Mouse (Mus musculus): ENCODE data around the gene Swt1. TPM values are rescaled to one million over a fixed set of nuclear protein-coding genes. Genes with fewer than 3 reads are reported as not detected.

Gene Swt1
- polyA plus RNA-seq, 1 experiment from 2014 or later, result 24.9 TPM

DNA sequence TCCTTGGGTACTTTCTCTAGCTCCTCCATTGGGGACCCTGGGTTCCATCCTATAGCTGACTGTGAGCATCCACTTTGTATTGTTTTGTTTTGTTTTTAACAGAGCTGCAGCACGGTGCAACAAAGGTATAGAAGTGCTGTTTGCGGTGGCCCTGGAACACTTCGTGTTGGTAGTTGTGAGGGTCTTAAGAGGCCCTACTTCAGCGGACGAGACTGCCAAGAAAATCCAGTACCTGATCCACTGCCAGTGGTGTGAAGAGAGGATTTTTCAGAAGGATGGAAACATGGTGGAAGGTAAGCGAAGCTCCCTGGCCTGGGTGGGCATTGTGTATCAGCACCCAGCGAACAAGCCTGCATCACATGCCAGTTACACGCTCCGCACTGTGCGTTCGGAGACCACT is 23.7 kb upstream of the Swt1 start:
- Histone ChIP-seq H3K4me3 (ENCODE audit: low read depth, low read length) (no peak overlapping the region), H3K27me3 (ENCODE audit: insufficient read depth, low read length) (no peaks in the 10 kb centered on the region), H3K36me3 (ENCODE audit: insufficient read depth) (peaks cover 67% of the 10 kb centered on the region), H3K9ac (no peak overlapping the region), H3K9me3 (ENCODE audit: low read depth, low read length) (no peaks in the 10 kb centered on the region), H3K4me1 (ENCODE audit: insufficient read depth) (no peaks in the 10 kb centered on the region), H3K4me2 (no peak overlapping the region), H3K27ac (ENCODE audit: low read depth) (no peak overlapping the region)
- ATAC-seq (ENCODE audit: insufficient read depth) (no peak), DNase-seq (no peak)
- no peak for TF ChIP-seq CTCF (IDR thresholded peaks at IDR 0.05; ENCODE audit: low read depth)
- 96% methylated on average over 11 of the region's 11 CpGs for WGBS

DNA sequence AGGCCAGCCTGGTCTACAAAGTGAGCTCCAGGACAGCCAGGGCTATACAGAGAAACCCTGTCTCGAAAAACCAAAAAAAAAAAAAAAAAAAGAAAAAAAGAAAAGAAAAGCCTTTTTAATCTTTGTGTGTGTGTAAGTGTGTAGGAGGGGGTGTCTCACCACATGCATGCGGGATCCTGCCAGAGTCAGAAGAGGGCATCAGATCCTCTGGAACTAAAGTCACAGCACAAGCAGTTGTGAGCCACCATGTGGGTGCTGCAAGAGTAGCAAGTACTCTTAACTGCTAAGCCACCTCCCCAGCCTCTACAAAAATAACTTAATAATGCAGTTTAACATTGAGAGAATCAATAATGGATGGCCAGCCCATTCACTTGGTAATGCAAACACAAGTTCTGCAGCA is 22.6 kb upstream of the Swt1 start:
- Histone ChIP-seq H3K36me3 (ENCODE audit: insufficient read depth) (peaks cover 70% of the 10 kb centered on the region), H3K9me3 (ENCODE audit: low read depth, low read length) (no peaks in the 10 kb centered on the region), H3K27ac (ENCODE audit: low read depth) (no peak overlapping the region), H3K4me2 (no peak overlapping the region), H3K27me3 (ENCODE audit: insufficient read depth, low read length) (no peaks in the 10 kb centered on the region), H3K4me3 (ENCODE audit: low read depth, low read length) (no peak overlapping the region), H3K9ac (no peak overlapping the region), H3K4me1 (ENCODE audit: insufficient read depth) (no peaks in the 10 kb centered on the region)
- DNase-seq (no peak), ATAC-seq (ENCODE audit: insufficient read depth) (no peak)
- no peak for TF ChIP-seq CTCF (IDR thresholded peaks at IDR 0.05; ENCODE audit: low read depth)
- 92% methylated on average over 1 of the region's 2 CpGs for WGBS

DNA sequence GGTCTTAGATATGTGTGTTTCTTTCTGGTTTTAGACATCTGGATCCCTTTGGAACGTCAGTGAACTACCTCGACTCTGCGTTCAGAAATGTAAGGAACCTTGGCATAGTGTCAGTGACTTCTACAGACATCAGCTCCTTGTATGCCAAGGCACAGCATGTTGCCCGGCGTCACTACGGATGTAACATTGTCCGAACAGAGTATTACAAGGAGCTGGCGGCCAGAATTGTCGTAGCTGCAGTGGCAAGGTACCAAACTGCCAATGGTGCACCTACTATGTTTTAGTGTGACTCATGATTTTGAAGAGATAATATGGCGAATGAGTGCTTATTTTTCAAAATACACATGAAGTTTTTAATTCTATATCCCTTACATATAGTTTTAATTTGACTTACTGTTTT is 21.6 kb upstream of the Swt1 start:
- Histone ChIP-seq H3K36me3 (ENCODE audit: insufficient read depth) (peaks cover 80% of the 10 kb centered on the region), H3K4me2 (no peak overlapping the region), H3K9ac (no peak overlapping the region), H3K9me3 (ENCODE audit: low read depth, low read length) (no peaks in the 10 kb centered on the region), H3K4me1 (ENCODE audit: insufficient read depth) (no peaks in the 10 kb centered on the region), H3K4me3 (ENCODE audit: low read depth, low read length) (no peak overlapping the region), H3K27ac (ENCODE audit: low read depth) (no peak overlapping the region), H3K27me3 (ENCODE audit: insufficient read depth, low read length) (no peaks in the 10 kb centered on the region)
- ATAC-seq (ENCODE audit: insufficient read depth), result no peak
- WGBS, result 95% methylated on average over 10 of the region's 10 CpGs
- no peak for DNase-seq
- TF ChIP-seq CTCF (IDR thresholded peaks at IDR 0.05; ENCODE audit: low read depth), result no peak

GRCm38 (mm10) chr1:151435431-151435830 is 7.2 kb upstream of the Swt1 start:
- no peak overlapping the region for H3K9ac ChIP-seq
- H3K27ac ChIP-seq (ENCODE audit: low read depth), result no peak overlapping the region
- no peaks in the 10 kb centered on the region for H3K27me3 ChIP-seq (ENCODE audit: insufficient read depth, low read length)
- H3K9me3 ChIP-seq (ENCODE audit: low read depth, low read length), result no peaks in the 10 kb centered on the region
- no peak for TF ChIP-seq CTCF (IDR thresholded peaks at IDR 0.05; ENCODE audit: low read depth)
- no peaks in the 10 kb centered on the region for H3K4me1 ChIP-seq (ENCODE audit: insufficient read depth)
- no peak overlapping the region for H3K4me3 ChIP-seq (ENCODE audit: low read depth, low read length)
- whole genome bisulfite sequencing, result 52% methylated on average over 6 of the region's 6 CpGs
- H3K36me3 ChIP-seq (ENCODE audit: insufficient read depth), result peaks cover 67% of the 10 kb centered on the region
- no peak for ATAC-seq (ENCODE audit: insufficient read depth)
- H3K4me2 ChIP-seq, result no peak overlapping the region
- no peak for DNase-seq

DNA sequence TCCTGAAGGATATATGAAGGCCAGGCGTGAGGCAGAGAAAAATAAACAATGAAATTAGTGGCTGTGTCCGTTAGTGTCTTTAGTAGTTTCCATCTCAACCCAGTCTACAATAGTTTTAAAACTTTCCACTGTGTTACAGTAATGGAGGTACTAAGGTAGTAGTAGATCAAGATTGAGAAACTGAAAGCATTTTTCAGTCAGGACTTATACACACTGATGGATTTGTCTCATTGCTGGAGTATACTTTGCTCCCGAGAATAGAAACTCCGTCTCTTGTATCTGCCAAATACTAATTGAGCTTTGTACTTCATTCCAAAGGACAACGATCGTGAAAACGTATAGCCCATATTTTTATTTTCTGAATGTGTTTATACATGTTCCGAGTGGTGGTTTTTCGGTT is 1.1 kb upstream of the Swt1 start:
- H3K4me2 ChIP-seq, result peak overlapping the region; percentile 60
- 27% methylated on average over 9 of the region's 9 CpGs for WGBS

DNA sequence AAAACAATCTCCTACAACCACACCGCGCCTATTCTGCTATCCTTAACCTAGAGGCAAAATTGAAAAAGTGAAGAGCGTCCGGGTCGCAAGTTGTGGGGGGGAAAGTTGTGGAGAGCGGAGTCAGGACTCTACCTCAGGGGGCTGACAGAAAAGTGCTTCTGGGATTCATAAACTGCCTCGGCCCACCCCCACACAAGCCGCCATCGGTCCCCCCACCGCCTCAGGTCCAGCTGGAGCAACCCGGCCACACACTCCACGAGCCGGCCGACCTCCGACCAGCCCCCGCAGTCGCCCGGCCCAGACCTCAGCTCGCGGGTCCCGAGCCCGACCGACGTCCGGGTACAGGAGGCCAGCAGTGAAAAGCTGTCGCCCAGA is 380 bp downstream of the Swt1 start:
- WGBS, result 0% methylated on average over 26 of the region's 26 CpGs
- ATAC-seq (ENCODE audit: insufficient read depth), result peak; percentile 71
- peak; percentile 56 for DNase-seq
- peak overlapping the region; percentile 93 for H3K4me3 ChIP-seq (ENCODE audit: low read depth, low read length)
- peak overlapping the region; percentile 73 for H3K4me2 ChIP-seq
- peak overlapping the region; percentile 78 for H3K9ac ChIP-seq
- no peaks in the 10 kb centered on the region for H3K9me3 ChIP-seq (ENCODE audit: low read depth, low read length)
- peaks cover 12% of the 10 kb centered on the region; the same call in 1 of the 2 replicates for H3K4me1 ChIP-seq (ENCODE audit: insufficient read depth)
- peak overlapping the region; percentile 83 for H3K27ac ChIP-seq (ENCODE audit: low read depth)
- no peaks in the 10 kb centered on the region for H3K27me3 ChIP-seq (ENCODE audit: insufficient read depth, low read length)
- TF ChIP-seq CTCF (IDR thresholded peaks at IDR 0.05; ENCODE audit: low read depth), result no peak
- 0 out of 2 replicates have a peak, but pooled peaks cover 7% of the 10 kb centered on the region for H3K36me3 ChIP-seq (ENCODE audit: insufficient read depth)

More for the DNA sequence above, 1.1 kb upstream of the Swt1 start:
- peak; percentile 21 for DNase-seq
- Histone ChIP-seq H3K4me3 (ENCODE audit: low read depth, low read length) (peak overlapping the region; percentile 93), H3K9ac (peak overlapping the region; percentile 95), H3K4me1 (ENCODE audit: insufficient read depth) (peaks cover 12% of the 10 kb centered on the region; the same call in 1 of the 2 replicates), H3K36me3 (ENCODE audit: insufficient read depth) (peaks cover 16% of the 10 kb centered on the region), H3K27me3 (ENCODE audit: insufficient read depth, low read length) (no peaks in the 10 kb centered on the region), H3K27ac (ENCODE audit: low read depth) (peak overlapping the region; percentile 97), H3K9me3 (ENCODE audit: low read depth, low read length) (no peaks in the 10 kb centered on the region)
- no peak for ATAC-seq (ENCODE audit: insufficient read depth)
- no peak for TF ChIP-seq CTCF (IDR thresholded peaks at IDR 0.05; ENCODE audit: low read depth)

- H3K36me3 ChIP-seq (ENCODE audit: insufficient read depth), result peaks cover 13% of the 10 kb centered on the region; the same call in 1 of the 2 replicates
- H3K4me3 ChIP-seq (ENCODE audit: low read depth, low read length), result peak overlapping the region; percentile 93
- H3K9me3 ChIP-seq (ENCODE audit: low read depth, low read length), result no peaks in the 10 kb centered on the region
- WGBS, result 10% methylated on average over 7 of the region's 7 CpGs
- no peak for ATAC-seq (ENCODE audit: insufficient read depth)
- peak; percentile 31 for DNase-seq
- H3K4me2 ChIP-seq, result peak overlapping the region; percentile 73
- TF ChIP-seq CTCF (IDR thresholded peaks at IDR 0.05; ENCODE audit: low read depth), result no peak
- H3K4me1 ChIP-seq (ENCODE audit: insufficient read depth), result peaks cover 12% of the 10 kb centered on the region; the same call in 1 of the 2 replicates
- H3K27me3 ChIP-seq (ENCODE audit: insufficient read depth, low read length), result no peaks in the 10 kb centered on the region
- peak overlapping the region; percentile 78 for H3K9ac ChIP-seq
- peak overlapping the region; percentile 72 for H3K27ac ChIP-seq (ENCODE audit: low read depth)
Observed at GRCm38 (mm10) chr1:151426947-151427600, 1.2 kb downstream of the Swt1 start.
